Mouse (Mus musculus) heart, adult 2 months (tissue): ENCODE data around the gene Macrod2.

Source experiments
- CTCF ChIP-seq: fragments of 200-600 bp; IDR thresholded peaks from 2 replicates; pipeline ENCODE4 v1.8.1; 2022; ENCODE audit warnings: antibody characterized with exemption, mild to moderate bottlenecking, moderate library complexity
- EP300 ChIP-seq: fragments of 200-500 bp; IDR thresholded peaks from 2 replicates; pipeline ENCODE4 v1.6.1; 2011; ENCODE audit warnings: low read depth, low read length, control low read depth; ENCODE audit not compliant: insufficient read depth
- POLR2A ChIP-seq: fragments of 200-500 bp; IDR thresholded peaks from 2 replicates; pipeline ENCODE4 v1.6.1; 2011; ENCODE audit warnings: mild to moderate bottlenecking, low read depth, low read length, control low read depth; ENCODE audit not compliant: insufficient read depth

DNA sequence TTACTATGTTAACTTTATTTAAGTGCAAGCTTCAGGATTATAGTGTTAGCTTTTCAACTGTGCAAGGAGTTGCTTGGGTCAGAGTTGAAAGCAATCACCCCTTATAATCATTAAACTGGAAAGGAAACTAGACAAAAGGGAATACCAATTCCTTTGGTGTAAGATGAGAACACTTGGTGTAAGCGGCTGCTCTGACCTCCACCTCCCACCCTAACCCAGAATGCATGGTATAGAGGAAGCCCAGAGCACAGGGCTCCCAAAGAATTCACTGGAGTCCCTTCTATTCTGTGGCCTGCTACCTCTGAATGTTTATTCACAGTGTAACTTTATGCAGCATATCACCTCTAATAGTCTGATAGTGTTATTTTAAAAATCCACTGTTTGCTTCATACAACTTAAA lies 517.1 kb downstream of the Macrod2 start:
- TF ChIP-seq CTCF = no peak
- TF ChIP-seq POLR2A = no peak
- no peak for TF ChIP-seq EP300
